Mouse (Mus musculus) ES-Bruce4 (cell line): ENCODE measurements at regions not wholly inside any gene's neighbourhood (a gene's known extent, or its start where the extent isn't known, plus 50 kb on each side); places are given as distances from the start of the nearest gene placed in this dataset.
A peak's percentile ranks its signal among the peaks of the same experiment; 100 is the strongest.

Experiments used
- H3K27ac ChIP-seq: 2 replicates; pipeline ENCODE4 v1.5.1; 2012; ENCODE audit warnings: low read length, inconsistent platforms; ENCODE audit not compliant: insufficient read depth
- H3K27me3 ChIP-seq: 2 replicates; pipeline ENCODE4 v1.6.1; 2012; ENCODE audit warnings: mild to moderate bottlenecking, low read length, inconsistent platforms; ENCODE audit not compliant: control insufficient read depth, poor library complexity, insufficient read depth, severe bottlenecking
- H3K36me3 ChIP-seq: 2 replicates; pipeline ENCODE4 v1.6.1; 2012; ENCODE audit warnings: inconsistent platforms, mild to moderate bottlenecking, low read length, moderate library complexity; ENCODE audit not compliant: control insufficient read depth, poor library complexity, insufficient read depth, severe bottlenecking
- H3K4me1 ChIP-seq: one replicate; pipeline ENCODE4 v1.8.1; 2011; ENCODE audit warnings: low read length; ENCODE audit not compliant: control insufficient read depth, insufficient read depth
- H3K4me3 ChIP-seq: 2 replicates; pipeline ENCODE4 v1.5.1; 2011; ENCODE audit warnings: low read depth, mild to moderate bottlenecking, low read length
- H3K9ac ChIP-seq: 2 replicates; pipeline ENCODE4 v1.6.1; 2012; ENCODE audit warnings: low read depth, mild to moderate bottlenecking, inconsistent platforms; ENCODE audit not compliant: poor library complexity, severe bottlenecking
- H3K9me3 ChIP-seq: replicated peaks from 2 replicates; pipeline ENCODE4 v1.6.1; 2012; ENCODE audit warnings: mild to moderate bottlenecking, low read length, inconsistent platforms; ENCODE audit not compliant: control insufficient read depth, poor library complexity, insufficient read depth, severe bottlenecking
- CTCF ChIP-seq: IDR thresholded peaks from one replicate; pipeline ENCODE4 v1.8.1; 2011; ENCODE audit warnings: low read depth, low read length
- POLR2A ChIP-seq: IDR thresholded peaks from one replicate; pipeline ENCODE4 v1.8.1; 2011; ENCODE audit warnings: low read length; ENCODE audit not compliant: insufficient read depth

GRCm38 (mm10) chr1:189972790-189973406 lies 50.7 kb upstream of the Smyd2 start:
- TF ChIP-seq CTCF, result peak; percentile 85
- no peak for TF ChIP-seq POLR2A
- H3K27ac ChIP-seq, result no peak overlapping the region
- H3K9me3 ChIP-seq, result no peaks in the 10 kb centered on the region
- no peaks in the 10 kb centered on the region for H3K4me1 ChIP-seq
- no peak overlapping the region for H3K4me3 ChIP-seq
- H3K9ac ChIP-seq, result no peak overlapping the region
- no peaks in the 10 kb centered on the region for H3K27me3 ChIP-seq
- no peaks in the 10 kb centered on the region for H3K36me3 ChIP-seq
